ENCODE assay signal across 8 mouse cellular contexts in genomic region chr19:4625829-4626535, GRCm38 (mm10). TPM values are rescaled to one million over a fixed set of nuclear protein-coding genes. Genes with fewer than 3 reads are reported as not detected.
A peak's percentile ranks its signal among the peaks of the same experiment; 100 is the strongest.
DNase-seq lines count a peak whose midpoint lies in the region; ATAC-seq and TF ChIP-seq lines count a peak whose summit lies in the region.

No protein-coding gene starts in this region.

- ATAC-seq in activated CD4-positive, CD25-positive, alpha-beta regulatory T cell, adult 4 months = peak; percentile 36
- peak; percentile 65 for ATAC-seq in forebrain, embryonic 16.5 days
- ATAC-seq in monocyte, adult 5-6 weeks (replicated peaks; ENCODE audit: insufficient number of reproducible peaks, low FRiP score, low TSS enrichment, poor library complexity, severe bottlenecking) = no peak

- H3K4me1 ChIP-seq in forebrain, embryonic 16.5 days (replicated peaks; ENCODE audit: control insufficient read depth, insufficient read depth, low read length) = peaks cover 29% of the 10 kb centered on the region
- peaks cover 30% of the 10 kb centered on the region for H3K4me1 ChIP-seq in megakaryocyte, embryonic 14.5 days

- H3K27me3 ChIP-seq in forebrain, embryonic 16.5 days (replicated peaks; ENCODE audit: control insufficient read depth, insufficient read depth, low read length) = no peaks in the 10 kb centered on the region
- H3K27me3 ChIP-seq in megakaryocyte, embryonic 14.5 days (replicated peaks) = no peaks in the 10 kb centered on the region

- H3K36me3 ChIP-seq in forebrain, embryonic 16.5 days (ENCODE audit: control insufficient read depth, insufficient read depth) = no peaks in the 10 kb centered on the region
- H3K36me3 ChIP-seq in megakaryocyte, embryonic 14.5 days (replicated peaks; ENCODE audit: low read length) = peaks cover 31% of the 10 kb centered on the region

- H3K9ac ChIP-seq in forebrain, embryonic 16.5 days (replicated peaks; ENCODE audit: low read depth, low read length) = peak overlapping the region; percentile 78

- H3K27ac ChIP-seq in layer of hippocampus, adult 2 months = peak overlapping the region; percentile 96
- peak overlapping the region; percentile 77; the same call in 1 of the 2 replicates for H3K27ac ChIP-seq in forebrain, embryonic 16.5 days (ENCODE audit: low read length)

- DNase-seq in layer of hippocampus, adult 2 months (ENCODE audit: low spot score in 2 of 2) = no peak
- no peak for DNase-seq in layer of hippocampus, postnatal 10 days (ENCODE audit: low spot score in 2 of 2)
- DNase-seq in adrenal gland, adult 8-10 months = no peak
- DNase-seq in kidney, postnatal 36 days = no peak

- TF ChIP-seq CTCF in layer of hippocampus, adult 2 months (conservative IDR thresholded peaks at IDR 0.05) = no peak

- H3K9me3 ChIP-seq in forebrain, embryonic 16.5 days (ENCODE audit: control insufficient read depth, low read length) = no peaks in the 10 kb centered on the region
- H3K9me3 ChIP-seq in megakaryocyte, embryonic 14.5 days = no peaks in the 10 kb centered on the region

- H3K4me3 ChIP-seq in layer of hippocampus, adult 2 months = peak overlapping the region; percentile 94
- peak overlapping the region; percentile 87 for H3K4me3 ChIP-seq in forebrain, embryonic 16.5 days (replicated peaks; ENCODE audit: low read length)
- H3K4me3 ChIP-seq in megakaryocyte, embryonic 14.5 days (replicated peaks) = peak overlapping the region; percentile 98

- 2% methylated on average over 35 of the region's 35 CpGs for WGBS in forebrain, embryonic 16.5 days

- peak overlapping the region; percentile 63 for H3K4me2 ChIP-seq in forebrain, embryonic 16.5 days (ENCODE audit: low read length)

RNA-seq across cellular contexts. Expression of gene Rce1, which starts 0.5 kb away (rescaled TPM):
- 10 to 100 TPM; 19.1 to 22.8 TPM for total RNA-seq in layer of hippocampus, adult 2 months (2021)
- 10 to 100 TPM; 19.8 to 20.9 TPM for total RNA-seq in layer of hippocampus, postnatal 10 days (2021)
- 10 to 100 TPM; 38.4 to 47.2 TPM for polyA plus RNA-seq in activated CD4-positive, CD25-positive, alpha-beta regulatory T cell, adult 4 months (2017; shearing (Covaris generic))
- polyA plus RNA-seq in forebrain, embryonic 16.5 days (2015; fragmentation: Nextera tagmentation; extraction: Ambion mirVana) = 53.8 and 59.0 TPM in 2 replicates
- 17.9 and 27.3 TPM in 2 replicates for polyA plus RNA-seq in megakaryocyte, embryonic 14.5 days (2012; ENCODE audit: insufficient read depth, low replicate concordance)
- 10 to 100 TPM; 34.0 to 47.7 (median 38.9) TPM for total RNA-seq in adrenal gland, adult 8-10 months (2022)
- 16.7 to 27.3 TPM (median 27.2 TPM) in 3 replicates for total RNA-seq in monocyte, adult 5-6 weeks (2017)

RNA-seq across cellular contexts. Expression of gene Lrfn4, which starts 10.5 kb away (rescaled TPM):
- total RNA-seq in layer of hippocampus, adult 2 months (2021) = 10 to 100 TPM; 32.8 to 34.6 TPM
- 10 to 100 TPM; 67.0 to 67.3 TPM for total RNA-seq in layer of hippocampus, postnatal 10 days (2021)
- polyA plus RNA-seq in activated CD4-positive, CD25-positive, alpha-beta regulatory T cell, adult 4 months (2017; shearing (Covaris generic)) = under 1 TPM in 1 of 2 experiments, not detected in 1; 0.31 TPM
- polyA plus RNA-seq in forebrain, embryonic 16.5 days (2015; fragmentation: Nextera tagmentation; extraction: Ambion mirVana) = 8.9 and 9.2 TPM in 2 replicates
- 2.4 and 4.7 TPM in 2 replicates for polyA plus RNA-seq in megakaryocyte, embryonic 14.5 days (2012; ENCODE audit: insufficient read depth, low replicate concordance)
- 1 to 10 TPM; 3.9 to 9.3 (median 6.5) TPM for total RNA-seq in adrenal gland, adult 8-10 months (2022)
- total RNA-seq in monocyte, adult 5-6 weeks (2017) = not detected in 3 replicates
